Mouse (Mus musculus) heart, embryonic 12.5 days (tissue): ENCODE measurements around the gene Nhlrc3. TPM values are rescaled to one million over a fixed set of nuclear protein-coding genes. Genes with fewer than 3 reads are reported as not detected.

Source experiments
- ATAC-seq: fragments of 200-750 bp; cut with Nextera tagmentation; 2 replicates; pipeline ENCODE4 v1.8.0; 2017; ENCODE audit warnings: moderate TSS enrichment, moderate library complexity; ENCODE audit not compliant: insufficient number of reproducible peaks, low FRiP score
- H3K27ac ChIP-seq: fragments of 300-500 bp; sonication (generic); 2 replicates; pipeline ENCODE4 v1.5.1; 2016; ENCODE audit warnings: mild to moderate bottlenecking, moderate library complexity; ENCODE audit not compliant: poor library complexity, severe bottlenecking
- H3K27me3 ChIP-seq: fragments of 300-500 bp; sonication (generic); replicated peaks from 2 replicates; pipeline ENCODE4 v1.6.1; 2016; ENCODE audit warnings: mild to moderate bottlenecking, moderate library complexity
- H3K36me3 ChIP-seq: fragments of 300-500 bp; sonication (generic); 2 replicates; pipeline ENCODE4 v1.6.1; 2016; ENCODE audit warnings: mild to moderate bottlenecking, moderate library complexity
- H3K4me1 ChIP-seq: fragments of 300-500 bp; sonication (generic); replicated peaks from 2 replicates; pipeline ENCODE4 v1.6.1; 2016; ENCODE audit warnings: mild to moderate bottlenecking
- H3K4me2 ChIP-seq: fragments of 300-500 bp; sonication (generic); 2 replicates; pipeline ENCODE4 v1.6.1; 2016; ENCODE audit warnings: mild to moderate bottlenecking, moderate library complexity
- H3K4me3 ChIP-seq: fragments of 300-500 bp; sonication (generic); 2 replicates; pipeline ENCODE4 v1.5.1; 2016; ENCODE audit warnings: mild to moderate bottlenecking
- H3K9ac ChIP-seq: fragments of 300-500 bp; sonication (generic); 2 replicates; pipeline ENCODE4 v1.6.1; 2016; ENCODE audit warnings: mild to moderate bottlenecking, moderate library complexity
- H3K9me3 ChIP-seq: fragments of 300-500 bp; sonication (generic); replicated peaks from 2 replicates; pipeline ENCODE4 v1.6.1; 2016; ENCODE audit warnings: mild to moderate bottlenecking, moderate library complexity
- WGBS: fragments of 180-500 bp; shearing (Covaris S2); methylation state at CpG from one replicate; pipeline ENCODE4 v1.1.7; 2016; 5-methylcytosine and 5-hydroxymethylcytosine counted together
- polyA plus RNA-seq: library from polyadenylated mRNA; unstranded; fragments of >200 nt; fragmentation: Nextera tagmentation; extraction: Ambion mirVana; gene quantifications from 2 replicates; pipeline ENCODE4 v1.2.1, GENCODE M21; 2016

Gene Nhlrc3
- polyA plus RNA-seq, 1 experiment from 2014 or later: 9.7 TPM

GRCm38 (mm10) chr3:53421656-53422055, 41.5 kb downstream of the Nhlrc3 start:
- no peak overlapping the region for H3K4me3 ChIP-seq
- H3K9ac ChIP-seq: no peak overlapping the region
- peaks cover 7% of the 10 kb centered on the region; the same call in 1 of the 2 replicates for H3K4me1 ChIP-seq
- no peaks in the 10 kb centered on the region for H3K27me3 ChIP-seq
- 86% methylated on average over 12 of the region's 12 CpGs for WGBS
- H3K4me2 ChIP-seq: no peak overlapping the region
- ATAC-seq: no peak
- no peaks in the 10 kb centered on the region for H3K9me3 ChIP-seq
- no peaks in the 10 kb centered on the region for H3K36me3 ChIP-seq
- no peak overlapping the region for H3K27ac ChIP-seq

GRCm38 (mm10) chr3:53417701-53418100, 45.4 kb downstream of the Nhlrc3 start:
- H3K27ac ChIP-seq: no peak overlapping the region
- no peak for ATAC-seq
- H3K9me3 ChIP-seq: no peaks in the 10 kb centered on the region
- H3K27me3 ChIP-seq: no peaks in the 10 kb centered on the region
- 80% methylated on average over 7 of the region's 7 CpGs for WGBS
- no peak overlapping the region for H3K4me3 ChIP-seq
- H3K9ac ChIP-seq: no peak overlapping the region
- H3K4me2 ChIP-seq: no peak overlapping the region
- H3K36me3 ChIP-seq: no peaks in the 10 kb centered on the region
- H3K4me1 ChIP-seq: peaks cover 16% of the 10 kb centered on the region

DNA sequence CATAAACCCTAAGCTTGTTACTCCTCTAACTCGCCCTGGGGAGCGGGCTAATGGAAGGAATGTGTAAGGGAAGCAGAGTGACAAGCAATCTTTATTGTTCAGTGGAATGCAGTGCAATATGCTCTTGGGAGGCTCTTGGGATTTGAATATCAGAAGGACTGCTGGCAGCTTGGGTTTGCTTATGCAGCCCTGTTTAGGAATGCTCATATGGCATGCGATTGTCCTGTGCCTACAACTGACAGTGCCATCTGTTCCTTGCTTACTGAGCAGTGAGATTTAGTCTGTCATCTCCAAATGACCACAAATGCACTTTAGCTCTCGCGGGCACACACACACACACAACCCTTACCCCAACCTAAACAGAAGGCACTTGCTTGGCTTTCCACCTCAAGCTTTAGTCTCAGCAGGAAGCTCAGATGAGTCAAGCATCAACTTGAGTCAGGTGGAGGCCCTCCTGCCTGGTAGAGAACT, 47.1 kb downstream of the Nhlrc3 start:
- no peaks in the 10 kb centered on the region for H3K9me3 ChIP-seq
- H3K27ac ChIP-seq: peak overlapping the region; percentile 5; the same call in 1 of the 2 replicates
- ATAC-seq: no peak
- H3K4me1 ChIP-seq: peaks cover 14% of the 10 kb centered on the region
- H3K4me2 ChIP-seq: no peak overlapping the region
- WGBS: 53% methylated on average over 5 of the region's 5 CpGs
- H3K27me3 ChIP-seq: no peaks in the 10 kb centered on the region
- H3K4me3 ChIP-seq: no peak overlapping the region
- no peaks in the 10 kb centered on the region for H3K36me3 ChIP-seq
- H3K9ac ChIP-seq: no peak overlapping the region

DNA sequence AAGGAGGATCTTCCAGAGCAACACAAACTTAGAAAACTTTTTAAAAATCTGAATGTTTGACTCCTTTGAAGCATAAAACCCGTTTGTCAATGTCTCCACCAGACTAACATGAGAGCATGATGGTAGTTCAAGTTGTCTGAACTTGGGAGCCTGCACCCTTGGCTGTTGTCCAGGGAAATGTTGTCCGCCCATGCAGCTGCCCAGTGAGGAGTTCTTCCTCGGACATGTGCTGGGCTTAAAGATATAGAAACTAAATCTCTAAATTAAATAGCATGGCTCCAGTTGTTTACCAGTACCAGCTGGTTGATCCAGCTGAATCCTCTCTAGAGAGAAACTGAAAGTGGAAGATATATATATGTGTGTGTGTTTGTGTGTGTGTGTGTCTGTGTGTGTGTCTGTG, 49.2 kb downstream of the Nhlrc3 start:
- H3K4me1 ChIP-seq: peaks cover 14% of the 10 kb centered on the region
- no peak overlapping the region for H3K27ac ChIP-seq
- H3K9ac ChIP-seq: no peak overlapping the region
- 43% methylated on average over 3 of the region's 3 CpGs for WGBS
- H3K4me2 ChIP-seq: no peak overlapping the region
- H3K36me3 ChIP-seq: no peaks in the 10 kb centered on the region
- no peaks in the 10 kb centered on the region for H3K9me3 ChIP-seq
- no peaks in the 10 kb centered on the region for H3K27me3 ChIP-seq
- H3K4me3 ChIP-seq: no peak overlapping the region
- ATAC-seq: no peak

- Histone ChIP-seq H3K9ac (no peak overlapping the region), H3K27me3 (no peaks in the 10 kb centered on the region), H3K27ac (no peak overlapping the region), H3K4me3 (no peak overlapping the region), H3K4me1 (peaks cover 14% of the 10 kb centered on the region), H3K36me3 (no peaks in the 10 kb centered on the region), H3K9me3 (no peaks in the 10 kb centered on the region), H3K4me2 (no peak overlapping the region)
- no peak for ATAC-seq
- 74% methylated on average over 2 of the region's 2 CpGs for WGBS
These were observed 49.7 kb downstream of the Nhlrc3 start for GRCm38 (mm10) chr3:53413465-53413864.

- Histone ChIP-seq H3K27me3 (no peaks in the 10 kb centered on the region), H3K9ac (no peak overlapping the region), H3K4me3 (no peak overlapping the region), H3K27ac (no peak overlapping the region), H3K4me1 (peaks cover 14% of the 10 kb centered on the region), H3K4me2 (no peak overlapping the region), H3K9me3 (no peaks in the 10 kb centered on the region), H3K36me3 (no peaks in the 10 kb centered on the region)
- ATAC-seq: no peak
- WGBS: 80% methylated on average over 5 of the region's 5 CpGs
These were observed 50.9 kb downstream of the Nhlrc3 start for GRCm38 (mm10) chr3:53412259-53412658.

DNA sequence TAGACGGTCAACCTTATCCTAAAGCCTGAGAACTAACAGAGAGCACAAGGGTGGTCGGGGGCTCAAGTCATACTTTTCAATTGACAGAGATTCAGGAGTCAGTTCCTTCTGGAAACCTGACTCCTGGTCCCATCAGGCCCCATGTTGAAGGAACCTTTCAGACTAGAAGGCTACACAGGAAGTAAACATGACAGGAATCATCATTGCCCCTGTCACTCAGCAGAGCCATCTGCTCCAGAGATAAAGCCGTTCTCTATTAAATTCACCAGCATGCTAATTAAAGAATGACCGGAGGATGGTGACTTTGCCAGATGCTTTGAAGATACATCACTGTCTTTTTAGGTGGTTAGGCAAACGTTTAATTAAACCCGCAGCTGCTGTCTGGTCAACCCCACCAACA, 53.1 kb downstream of the Nhlrc3 start:
- Histone ChIP-seq H3K4me2 (no peak overlapping the region), H3K36me3 (no peaks in the 10 kb centered on the region), H3K27me3 (no peaks in the 10 kb centered on the region), H3K4me1 (0 out of 2 replicates have a peak, but pooled peaks cover 3% of the 10 kb centered on the region), H3K9me3 (no peaks in the 10 kb centered on the region), H3K27ac (no peak overlapping the region), H3K4me3 (no peak overlapping the region), H3K9ac (no peak overlapping the region)
- no peak for ATAC-seq
- 72% methylated on average over 6 of the region's 6 CpGs for WGBS

GRCm38 (mm10) chr3:53407145-53407544, 56.0 kb downstream of the Nhlrc3 start:
- Histone ChIP-seq H3K27ac (no peak overlapping the region), H3K4me1 (0 out of 2 replicates have a peak, but pooled peaks cover 3% of the 10 kb centered on the region), H3K4me3 (no peak overlapping the region), H3K9ac (no peak overlapping the region), H3K36me3 (no peaks in the 10 kb centered on the region), H3K4me2 (no peak overlapping the region), H3K27me3 (no peaks in the 10 kb centered on the region), H3K9me3 (no peaks in the 10 kb centered on the region)
- WGBS: 38% methylated on average over 1 of the region's 1 CpGs
- no peak for ATAC-seq

Other genes starting within 250 kb of the Nhlrc3 start
- gene Proser1, start 334 bp upstream of the Nhlrc3 start, polyA plus RNA-seq: 15.3 and 19.6 TPM in 2 replicates
- gene Stoml3, start 25.3 kb upstream of the Nhlrc3 start, polyA plus RNA-seq: not detected in 2 replicates
- gene Frem2, start 194.0 kb upstream of the Nhlrc3 start, polyA plus RNA-seq: 7.0 and 7.9 TPM in 2 replicates